Mouse (Mus musculus) kidney, adult 2 months (tissue): Measurements from ENCODE around the gene Gm45208.
A peak's percentile ranks its signal among the peaks of the same experiment; 100 is the strongest.

Experiments
- CTCF ChIP-seq: fragments of 200-500 bp; conservative IDR thresholded peaks from 2 replicates; pipeline ENCODE4 v1.5.1; 2011; ENCODE audit warnings: low read depth, mild to moderate bottlenecking, control low read depth, low read length, moderate library complexity, mixed read lengths; ENCODE audit not compliant: insufficient read depth, insufficient read length
- POLR2A ChIP-seq: fragments of 200-500 bp; IDR thresholded peaks from one replicate; pipeline ENCODE4 v1.6.1; 2011; ENCODE audit warnings: low read depth, low read length, control low read depth

DNA sequence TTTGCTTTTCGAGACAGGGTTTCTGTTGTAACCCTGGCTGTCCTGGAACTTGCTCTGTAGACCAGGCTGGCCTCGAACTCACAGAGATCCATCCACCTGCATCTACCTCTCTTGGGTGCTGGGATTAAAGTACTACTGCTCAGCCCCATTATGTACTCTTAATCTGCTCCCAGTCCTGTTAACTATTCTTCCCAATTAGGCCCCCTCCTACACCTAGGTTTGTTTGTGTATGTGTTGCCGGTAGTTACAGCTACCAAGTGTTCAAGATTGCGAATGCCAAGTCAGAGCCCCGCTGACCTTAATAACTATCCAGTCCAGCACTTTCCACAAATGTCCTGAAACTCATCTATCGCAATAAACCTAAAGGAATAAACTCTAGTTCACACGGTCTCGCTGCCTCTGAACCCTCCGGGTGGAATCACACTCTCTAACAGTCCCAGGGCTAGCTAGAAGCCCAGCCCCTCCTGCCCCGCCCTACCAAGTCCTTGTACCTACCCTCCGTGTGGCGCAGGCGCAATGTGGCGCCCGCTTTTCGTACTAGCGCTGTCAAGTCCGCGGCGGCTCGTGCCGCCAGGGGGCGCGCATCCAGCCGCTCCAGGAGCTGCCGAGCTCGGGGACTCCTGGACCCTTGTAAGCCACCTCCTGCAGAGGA is 42.5 kb upstream of the Gm45208 start:
- TF ChIP-seq CTCF (peak; percentile 65), POLR2A (no peak)
